21 mouse cellular contexts compared by ENCODE assay signal in the genomic region with DNA sequence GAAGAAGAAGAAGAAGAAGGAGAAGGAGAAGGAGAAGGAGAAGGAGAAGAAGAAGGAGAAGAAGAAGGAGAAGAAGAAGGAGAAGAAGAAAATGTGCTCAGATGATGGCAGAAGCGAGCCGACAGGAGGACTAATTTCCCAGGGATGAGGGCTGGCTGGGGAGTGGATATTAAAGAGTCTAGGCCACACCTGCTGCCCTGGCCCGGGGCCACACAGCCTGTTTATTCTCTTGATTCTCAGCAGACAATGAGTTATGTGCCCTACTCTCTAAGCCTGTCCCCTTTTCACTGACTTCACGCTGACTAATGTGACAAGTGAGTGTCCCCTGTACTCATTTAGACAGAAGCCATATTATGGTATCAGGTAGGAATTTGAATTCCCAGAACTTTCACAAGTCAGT. TPM values are rescaled to one million over a fixed set of nuclear protein-coding genes. Genes with fewer than 3 reads are reported as not detected.
A peak's percentile ranks its signal among the peaks of the same experiment; 100 is the strongest.
DNase-seq lines count a peak whose midpoint lies in the region; ATAC-seq and TF ChIP-seq lines count a peak whose summit lies in the region.
"Had no signal": no experiment of that assay in that cellular context is flagged by ENCODE, and none has a peak within 500 bp of the region (broad histone marks: within the 10 kb centered on the region; RNA-seq: fewer than 3 reads in every experiment).

No protein-coding gene starts in this region.

- no peak for TF ChIP-seq CTCF in layer of hippocampus, adult 2 months (conservative IDR thresholded peaks at IDR 0.05)

- H3K4me2 ChIP-seq in forebrain, embryonic 14.5 days (ENCODE audit: low read length): no peak overlapping the region
- H3K4me2 ChIP-seq: hindbrain, embryonic 15.5 days; intestine, embryonic 15.5 days; limb, embryonic 15.5 days had no signal

- no peak overlapping the region for H3K4me3 ChIP-seq in layer of hippocampus, adult 2 months
- H3K4me3 ChIP-seq in forebrain, embryonic 14.5 days (ENCODE audit: low read depth, low read length): no peak overlapping the region
- H3K4me3 ChIP-seq in midbrain, embryonic 10.5 days: no peak overlapping the region
- H3K4me3 ChIP-seq: forebrain, embryonic 10.5 days; gastrocnemius, adult 2 months; heart, embryonic 10.5 days; hindbrain, embryonic 15.5 days; intestine, embryonic 15.5 days; limb, embryonic 15.5 days; megakaryocyte, embryonic 14.5 days had no signal

- H3K36me3 ChIP-seq in forebrain, embryonic 14.5 days (ENCODE audit: control insufficient read depth, insufficient read depth, low read length): no peaks in the 10 kb centered on the region
- no peaks in the 10 kb centered on the region for H3K36me3 ChIP-seq in midbrain, embryonic 10.5 days
- H3K36me3 ChIP-seq: forebrain, embryonic 10.5 days; heart, embryonic 10.5 days; hindbrain, embryonic 15.5 days; intestine, embryonic 15.5 days; limb, embryonic 15.5 days had no signal

- H3K9ac ChIP-seq in forebrain, embryonic 14.5 days (ENCODE audit: low read length): no peak overlapping the region
- H3K9ac ChIP-seq: hindbrain, embryonic 15.5 days; intestine, embryonic 15.5 days; limb, embryonic 15.5 days had no signal

- DNase-seq in layer of hippocampus, adult 2 months (ENCODE audit: low spot score in 2 of 2): no peak
- no peak for DNase-seq in layer of hippocampus, postnatal 36 days
- peak; percentile 29 for DNase-seq in Muller cell, postnatal 12 days (ENCODE audit: inconsistent ontology term)
- peak; percentile 71 to 79 for DNase-seq in cerebellum, adult 18-20 months
- DNase-seq in cerebellum, postnatal 14 days: peak; percentile 71 to 74
- DNase-seq in forebrain, embryonic 14.5 days (ENCODE audit: low spot score): no peak
- DNase-seq in midbrain, embryonic 10.5 days (ENCODE audit: low spot score): no peak
- DNase-seq: gastrocnemius, adult 2 months; heart, postnatal 4 days; kidney, adult 8-10 months; kidney, postnatal 14 days; lung, postnatal 10 days; midbrain, embryonic 14.5 days; right cerebral cortex, postnatal 14 days had no signal

- ATAC-seq in forebrain, embryonic 14.5 days: no peak
- ATAC-seq: intestine, embryonic 15.5 days; Patski had no signal

- peaks cover 6% of the 10 kb centered on the region; the same call in 1 of the 2 replicates for H3K4me1 ChIP-seq in forebrain, embryonic 14.5 days (ENCODE audit: control insufficient read depth, insufficient read depth, low read length)
- no peaks in the 10 kb centered on the region for H3K4me1 ChIP-seq in midbrain, embryonic 10.5 days
- H3K4me1 ChIP-seq: forebrain, embryonic 10.5 days had no signal

- H3K27me3 ChIP-seq in forebrain, embryonic 14.5 days (replicated peaks; ENCODE audit: control insufficient read depth, insufficient read depth, low read length): no peaks in the 10 kb centered on the region
- no peaks in the 10 kb centered on the region for H3K27me3 ChIP-seq in midbrain, embryonic 10.5 days (ENCODE audit: low read depth, poor library complexity, severe bottlenecking)
- H3K27me3 ChIP-seq: hindbrain, embryonic 15.5 days; intestine, embryonic 15.5 days; limb, embryonic 15.5 days; Patski had no signal

- peak overlapping the region; percentile 89 for H3K27ac ChIP-seq in layer of hippocampus, adult 2 months
- no peak overlapping the region for H3K27ac ChIP-seq in forebrain, embryonic 14.5 days (ENCODE audit: low read depth, low read length)
- H3K27ac ChIP-seq in midbrain, embryonic 10.5 days (replicated peaks): no peak overlapping the region
- H3K27ac ChIP-seq: forebrain, embryonic 10.5 days; gastrocnemius, adult 2 months; heart, embryonic 10.5 days; hindbrain, embryonic 15.5 days; intestine, embryonic 15.5 days; limb, embryonic 15.5 days had no signal

- no peaks in the 10 kb centered on the region for H3K9me3 ChIP-seq in forebrain, embryonic 14.5 days (replicated peaks; ENCODE audit: control insufficient read depth, low read length)
- H3K9me3 ChIP-seq in midbrain, embryonic 10.5 days (replicated peaks): no peaks in the 10 kb centered on the region
- H3K9me3 ChIP-seq: forebrain, embryonic 10.5 days; heart, embryonic 10.5 days; hindbrain, embryonic 15.5 days; intestine, embryonic 15.5 days; limb, embryonic 15.5 days; megakaryocyte, embryonic 14.5 days had no signal

- 68% methylated on average over 4 of the region's 4 CpGs for WGBS in forebrain, embryonic 14.5 days
- WGBS in midbrain, embryonic 10.5 days: 74% methylated on average over 4 of the region's 4 CpGs

RNA-seq across cellular contexts. Expression of gene Prkag2, which starts 11.8 kb away (rescaled TPM):
- 100 to 1,000 TPM; 177 to 193 TPM for total RNA-seq in layer of hippocampus, adult 2 months (2021)
- 100 to 1,000 TPM; 180 to 182 TPM for total RNA-seq in layer of hippocampus, postnatal 36 days (2021)
- 80.6 and 93.2 TPM in 2 replicates for polyA plus RNA-seq in forebrain, embryonic 14.5 days (2014; fragmentation: Nextera tagmentation; extraction: Ambion mirVana)
- 48.7 and 49.6 TPM in 2 replicates for polyA plus RNA-seq in midbrain, embryonic 10.5 days (2016; fragmentation: Nextera tagmentation; extraction: Ambion mirVana)

Comparison
In these comparisons a context has a peak if more than half of its experiments do, and no peak if none do; other contexts are left out.
1. DNase-seq: peak in Muller cell, postnatal 12 days (single experiment), cerebellum, adult 18-20 months (2 of 2) and cerebellum, postnatal 14 days (2 of 2); none in layer of hippocampus, adult 2 months (0 of 2), layer of hippocampus, postnatal 36 days (0 of 2), forebrain, embryonic 14.5 days (single experiment) and midbrain, embryonic 10.5 days (single experiment).